Mouse (Mus musculus) lung, postnatal 0 days (tissue): ENCODE results near the gene Tenm3. TPM values are rescaled to one million over a fixed set of nuclear protein-coding genes. Genes with fewer than 3 reads are reported as not detected.

Experiments
- ATAC-seq: fragments of 200-750 bp; cut with Nextera tagmentation; 2 replicates; pipeline ENCODE4 v1.8.0; 2017; ENCODE audit warnings: moderate library complexity
- DNase-seq: peaks from one replicate; pipeline ENCODE4 v3.0.0-alpha.2; 2016; ENCODE audit warnings: low spot score
- H3K27ac ChIP-seq: fragments of 300-500 bp; sonication (generic); 2 replicates; pipeline ENCODE4 v1.5.1; 2014; ENCODE audit warnings: antibody characterized with exemption, mild to moderate bottlenecking, low read length, mixed read lengths
- H3K27me3 ChIP-seq: fragments of 300-500 bp; sonication (generic); replicated peaks from 2 replicates; pipeline ENCODE4 v1.6.1; 2014; ENCODE audit warnings: low read length, mixed read lengths; ENCODE audit not compliant: insufficient read depth
- H3K36me3 ChIP-seq: fragments of 300-500 bp; sonication (generic); 2 replicates; pipeline ENCODE4 v1.6.1; 2014; ENCODE audit warnings: low read length, mixed read lengths; ENCODE audit not compliant: insufficient read depth
- H3K4me1 ChIP-seq: fragments of 300-500 bp; sonication (generic); 2 replicates; pipeline ENCODE4 v1.6.1; 2014; ENCODE audit warnings: antibody characterized with exemption, low read depth, low read length, mixed read lengths; ENCODE audit not compliant: insufficient read depth
- H3K4me2 ChIP-seq: fragments of 300-500 bp; sonication (generic); replicated peaks from 2 replicates; pipeline ENCODE4 v1.6.1; 2014; ENCODE audit warnings: low read depth, mild to moderate bottlenecking, low read length, moderate library complexity, mixed read lengths
- H3K4me3 ChIP-seq: fragments of 300-500 bp; sonication (generic); 2 replicates; pipeline ENCODE4 v1.5.1; 2014; ENCODE audit warnings: low read depth, low read length
- H3K9ac ChIP-seq: fragments of 300-500 bp; sonication (generic); replicated peaks from 2 replicates; pipeline ENCODE4 v1.6.1; 2014; ENCODE audit warnings: low read depth, mild to moderate bottlenecking
- H3K9me3 ChIP-seq: fragments of 300-500 bp; sonication (generic); 2 replicates; pipeline ENCODE4 v1.6.1; 2016; ENCODE audit warnings: low read length, mixed read lengths
- CTCF ChIP-seq: IDR thresholded peaks from 2 replicates; pipeline ENCODE4 v1.5.1; 2016; ENCODE audit warnings: antibody characterized with exemption, mild to moderate bottlenecking
- EP300 ChIP-seq: IDR thresholded peaks from 2 replicates; pipeline ENCODE4 v1.6.1; 2016; ENCODE audit warnings: antibody characterized with exemption, mild to moderate bottlenecking, control low read depth
- WGBS: fragments of 180-500 bp; shearing (Covaris S2); extraction: QIAGEN DNeasy Blood & Tissue Kit; methylation state at CpG from one replicate; pipeline ENCODE4 v1.1.7; 2014; 5-methylcytosine and 5-hydroxymethylcytosine counted together
- polyA plus RNA-seq: library from polyadenylated mRNA; unstranded; fragments of >200 nt; fragmentation: Nextera tagmentation; extraction: Ambion mirVana; gene quantifications from 2 replicates; pipeline ENCODE4 v1.2.1, GENCODE M21; 2015

Tenm3 gene
- polyA plus RNA-seq, 1 experiment from 2014 or later = 0.78 TPM

DNA sequence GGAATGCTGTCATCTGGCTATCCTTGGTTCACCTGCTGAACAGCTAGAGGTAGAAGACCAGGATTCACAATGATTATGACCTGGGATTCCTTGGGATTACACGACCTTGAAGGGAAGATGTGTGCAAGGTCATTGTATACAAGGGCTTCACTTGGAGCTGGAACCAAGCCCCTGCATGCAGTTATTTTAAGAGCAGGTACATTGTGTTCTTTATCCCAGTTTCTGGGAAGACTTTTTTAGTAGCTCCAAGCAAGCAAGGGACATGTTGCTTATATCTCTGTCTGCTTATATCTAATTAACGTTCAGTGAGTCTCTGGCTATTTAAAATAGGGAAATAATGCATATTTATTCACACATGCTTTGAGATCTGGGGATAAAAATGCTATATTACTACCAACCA, 86.9 kb downstream of the Tenm3 start:
- Histone ChIP-seq H3K4me2 (no peak overlapping the region), H3K4me3 (no peak overlapping the region), H3K4me1 (no peaks in the 10 kb centered on the region), H3K9ac (no peak overlapping the region), H3K27ac (no peak overlapping the region), H3K36me3 (no peaks in the 10 kb centered on the region), H3K27me3 (no peaks in the 10 kb centered on the region), H3K9me3 (no peaks in the 10 kb centered on the region)
- no peak for DNase-seq
- 69% methylated on average over 2 of the region's 2 CpGs for whole genome bisulfite sequencing
- no peak for TF ChIP-seq EP300
- no peak for TF ChIP-seq CTCF
- no peak for ATAC-seq

DNA sequence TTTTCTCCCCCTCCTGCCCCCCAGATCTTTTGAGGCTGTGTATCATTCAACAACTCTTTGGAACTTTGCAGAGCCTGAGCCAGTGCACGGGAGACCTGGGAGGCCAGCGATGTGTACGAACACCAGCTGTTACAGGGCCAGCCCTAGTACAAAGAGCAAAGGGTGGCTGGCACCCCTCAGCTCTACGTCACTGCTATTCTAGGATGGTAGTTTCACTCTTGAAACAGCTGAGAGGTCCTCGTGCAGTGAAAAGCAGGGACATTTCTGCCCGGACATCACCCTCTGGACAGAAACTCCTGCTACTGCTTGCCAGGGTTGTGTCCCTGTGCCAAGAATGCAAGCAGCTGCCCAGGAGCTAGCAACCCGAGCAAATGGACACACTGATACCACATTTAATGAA, 88.3 kb downstream of the Tenm3 start:
- Histone ChIP-seq H3K9me3 (no peaks in the 10 kb centered on the region), H3K9ac (no peak overlapping the region), H3K4me3 (no peak overlapping the region), H3K27ac (no peak overlapping the region), H3K4me1 (no peaks in the 10 kb centered on the region), H3K36me3 (no peaks in the 10 kb centered on the region), H3K27me3 (no peaks in the 10 kb centered on the region), H3K4me2 (no peak overlapping the region)
- ATAC-seq (peak; percentile 57), DNase-seq (peak; percentile 29)
- 41% methylated on average over 7 of the region's 7 CpGs for WGBS
- no peak for TF ChIP-seq CTCF
- no peak for TF ChIP-seq EP300

DNA sequence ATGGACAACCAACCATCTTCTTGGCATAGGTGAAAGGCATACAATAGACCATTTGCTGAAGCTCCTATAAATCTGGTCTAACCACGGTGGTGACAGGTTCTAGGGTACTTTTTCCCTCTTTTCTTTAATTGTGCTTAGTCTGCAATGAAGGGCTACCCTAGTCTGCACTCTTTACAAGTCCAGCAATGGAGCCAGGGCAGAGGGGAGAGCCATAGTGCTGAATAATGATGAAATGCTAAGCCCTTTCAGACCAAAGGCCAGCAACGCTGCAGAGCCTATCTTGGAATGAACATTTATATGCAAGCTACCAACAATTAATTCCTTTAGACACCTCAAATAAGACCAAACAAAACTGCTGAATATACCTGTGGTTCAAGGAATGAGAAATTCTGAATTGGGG, 88.8 kb downstream of the Tenm3 start:
- no peak overlapping the region for H3K4me2 ChIP-seq
- no peak overlapping the region for H3K27ac ChIP-seq
- no peak overlapping the region for H3K4me3 ChIP-seq

DNA sequence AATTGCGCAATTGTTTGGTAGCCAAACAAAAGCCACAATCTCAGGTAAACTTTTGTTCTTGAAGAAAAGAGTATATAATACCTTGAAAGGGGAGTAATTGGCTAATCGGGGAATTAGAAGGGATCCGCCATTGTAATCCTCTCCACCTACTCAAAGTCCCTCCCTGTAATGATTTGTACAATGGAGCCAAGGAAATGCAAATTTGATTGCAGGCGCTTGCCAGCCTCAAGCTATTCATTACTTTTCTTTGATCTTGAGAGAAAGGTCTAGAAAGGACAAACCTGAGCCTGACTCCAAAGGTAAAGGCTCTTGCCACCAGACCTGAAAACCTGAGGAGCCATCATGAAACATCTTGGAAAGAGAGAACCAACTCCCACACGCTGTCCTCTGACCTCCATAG, 91.8 kb downstream of the Tenm3 start:
- 91% methylated on average over 5 of the region's 5 CpGs for WGBS
- H3K4me1 ChIP-seq = no peaks in the 10 kb centered on the region
- ATAC-seq (no peak), DNase-seq (no peak)
- TF ChIP-seq EP300 (no peak), CTCF (no peak)
- no peaks in the 10 kb centered on the region for H3K27me3 ChIP-seq
- H3K4me2 ChIP-seq = no peak overlapping the region
- no peak overlapping the region for H3K27ac ChIP-seq
- no peaks in the 10 kb centered on the region for H3K9me3 ChIP-seq
- H3K36me3 ChIP-seq = no peaks in the 10 kb centered on the region
- H3K9ac ChIP-seq = no peak overlapping the region
- no peak overlapping the region for H3K4me3 ChIP-seq

More for the DNA sequence above, 88.8 kb downstream of the Tenm3 start:
- no peak for TF ChIP-seq EP300
- TF ChIP-seq CTCF = no peak
- ATAC-seq (no peak), DNase-seq (no peak)
- Histone ChIP-seq H3K9ac (no peak overlapping the region), H3K27me3 (no peaks in the 10 kb centered on the region), H3K36me3 (no peaks in the 10 kb centered on the region), H3K9me3 (no peaks in the 10 kb centered on the region), H3K4me1 (no peaks in the 10 kb centered on the region)
- 78% methylated on average over 2 of the region's 2 CpGs for WGBS

DNA sequence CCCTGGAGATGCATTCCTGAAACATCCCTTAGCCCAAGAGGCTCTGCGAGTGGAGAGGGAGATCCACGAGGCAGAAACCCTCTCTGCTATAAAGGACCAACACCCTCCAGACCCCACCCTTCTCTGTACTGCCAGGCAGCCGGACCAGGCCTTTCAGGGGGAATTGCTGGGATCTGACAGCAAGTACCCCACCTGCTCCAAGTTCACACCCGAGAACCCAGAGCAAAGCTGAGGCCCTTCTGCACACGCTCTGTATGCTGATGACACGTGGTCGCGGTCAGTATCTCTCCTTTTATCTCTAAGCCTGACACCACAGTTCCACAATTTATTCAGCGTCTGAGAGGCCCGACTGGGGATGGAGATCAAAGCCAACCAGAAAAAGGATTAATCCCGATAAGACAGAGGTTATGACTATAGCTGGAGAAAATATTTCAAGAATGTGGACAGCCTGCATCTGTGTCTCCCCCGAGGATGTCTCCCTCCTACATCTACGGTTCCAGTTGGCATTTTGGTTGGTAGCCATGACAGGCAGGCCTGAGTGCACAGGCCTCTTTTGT, 95.2 kb downstream of the Tenm3 start:
- no peak overlapping the region for H3K4me2 ChIP-seq
- no peaks in the 10 kb centered on the region for H3K4me1 ChIP-seq
- H3K9me3 ChIP-seq = no peaks in the 10 kb centered on the region
- ATAC-seq (no peak), DNase-seq (no peak)
- H3K4me3 ChIP-seq = no peak overlapping the region
- 31% methylated on average over 13 of the region's 13 CpGs for WGBS
- no peaks in the 10 kb centered on the region for H3K27me3 ChIP-seq
- TF ChIP-seq CTCF (no peak), EP300 (no peak)
- no peak overlapping the region for H3K9ac ChIP-seq
- H3K27ac ChIP-seq = no peak overlapping the region
- H3K36me3 ChIP-seq = no peaks in the 10 kb centered on the region

DNA sequence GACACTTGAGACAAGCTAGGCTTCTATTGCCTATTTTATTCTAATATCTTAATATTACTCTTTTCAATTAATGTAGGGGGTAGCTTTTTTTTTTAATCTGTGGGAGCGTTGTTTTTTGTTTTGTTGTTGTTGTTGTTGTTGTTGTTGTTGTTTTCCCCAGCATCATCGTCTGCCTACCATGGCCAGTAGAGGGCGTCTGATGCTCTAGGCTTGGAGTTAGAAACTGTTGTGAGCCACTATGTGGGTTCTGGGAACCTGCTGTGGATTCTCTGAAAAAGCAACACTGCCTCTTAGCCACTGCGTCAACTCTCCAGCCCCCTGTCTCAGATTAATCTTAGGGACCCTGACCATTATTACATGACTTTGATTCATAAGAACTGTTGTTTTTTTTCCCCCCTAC, 99.8 kb downstream of the Tenm3 start:
- no peak overlapping the region for H3K4me2 ChIP-seq
- H3K27ac ChIP-seq = no peak overlapping the region
- no peak overlapping the region for H3K4me3 ChIP-seq
- no peak overlapping the region for H3K9ac ChIP-seq
- DNase-seq (no peak), ATAC-seq (no peak)
- H3K27me3 ChIP-seq = no peaks in the 10 kb centered on the region
- H3K4me1 ChIP-seq = no peaks in the 10 kb centered on the region
- no peaks in the 10 kb centered on the region for H3K9me3 ChIP-seq
- TF ChIP-seq CTCF (no peak), EP300 (no peak)
- 83% methylated on average over 4 of the region's 4 CpGs for WGBS
- H3K36me3 ChIP-seq = no peaks in the 10 kb centered on the region

DNA sequence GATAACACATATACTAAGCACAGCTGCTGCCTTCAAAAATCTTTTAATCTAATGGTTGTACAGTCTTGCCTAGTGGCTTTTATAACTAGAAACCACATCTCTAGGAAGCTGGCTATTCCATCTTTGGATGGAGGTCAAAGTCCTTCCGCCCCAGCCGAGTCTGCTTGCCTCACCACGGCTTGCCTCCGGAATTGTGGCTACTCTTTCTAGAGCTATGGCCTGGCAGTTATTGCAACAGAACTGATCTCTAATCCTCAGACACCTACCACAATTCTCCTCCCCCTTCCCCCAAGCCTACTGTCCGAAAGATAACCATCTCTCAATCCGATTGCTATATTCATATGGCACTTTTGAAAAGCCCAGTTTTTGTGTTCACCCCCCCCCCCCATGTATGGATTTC, 101.0 kb downstream of the Tenm3 start:
- Histone ChIP-seq H3K27ac (no peak overlapping the region), H3K9me3 (no peaks in the 10 kb centered on the region), H3K27me3 (no peaks in the 10 kb centered on the region), H3K36me3 (no peaks in the 10 kb centered on the region), H3K4me3 (no peak overlapping the region), H3K4me2 (no peak overlapping the region), H3K4me1 (no peaks in the 10 kb centered on the region), H3K9ac (no peak overlapping the region)
- DNase-seq = no peak
- WGBS = 71% methylated on average over 6 of the region's 6 CpGs
- TF ChIP-seq CTCF (no peak), EP300 (no peak)
- ATAC-seq = no peak
